Mouse (Mus musculus) stomach, postnatal 0 days (tissue): ENCODE results near the gene Vil1.

ENCODE experiments used
- CTCF ChIP-seq: IDR thresholded peaks from 2 replicates; pipeline ENCODE4 v1.5.1; 2016; ENCODE audit warnings: antibody characterized with exemption, low read depth, mild to moderate bottlenecking, moderate library complexity
- EP300 ChIP-seq: optimal IDR thresholded peaks from 2 replicates; pipeline ENCODE3; 2016; ENCODE audit warnings: antibody characterized with exemption

DNA sequence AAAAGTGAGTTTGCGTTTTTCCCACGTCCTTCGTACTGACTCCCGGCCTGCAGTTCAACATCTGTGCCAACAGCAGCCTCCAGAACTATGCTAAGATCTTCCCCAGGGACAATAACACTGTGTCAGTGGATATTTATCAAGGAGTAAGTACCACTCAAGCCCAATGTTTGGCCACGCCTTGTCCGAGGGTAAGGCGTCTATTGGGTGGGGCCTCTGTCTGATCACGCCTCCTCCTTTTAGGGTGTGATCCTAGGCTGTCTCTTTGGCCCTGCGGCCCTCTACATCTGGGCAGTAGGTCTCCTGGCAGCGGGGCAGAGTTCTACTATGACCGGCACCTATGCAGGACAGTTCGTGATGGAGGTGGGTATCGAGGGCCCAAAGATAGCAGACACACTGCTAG lies 25.8 kb upstream of the Vil1 start:
- TF ChIP-seq EP300 (no peak), CTCF (no peak)
